Mouse (Mus musculus) G1E (cell line): Measurements from ENCODE around the gene Gm42906. TPM values are rescaled to one million over a fixed set of nuclear protein-coding genes. Genes with fewer than 3 reads are reported as not detected.

Source experiments
- ATAC-seq: 2 replicates; pipeline ENCODE4 v1.8.0; 2016; ENCODE audit warnings: mild to moderate bottlenecking; ENCODE audit not compliant: insufficient number of reproducible peaks, poor library complexity, low FRiP score, severe bottlenecking; ENCODE audit errors: extremely low read depth
- DNase-seq: peaks from one replicate; pipeline ENCODE4 v3.0.0; 2012; ENCODE audit warnings: low spot score
- H3K27me3 ChIP-seq: 2 replicates; pipeline ENCODE4 v1.6.1; 2012; ENCODE audit warnings: mild to moderate bottlenecking, low read length, inconsistent platforms; ENCODE audit not compliant: insufficient read depth
- H3K36me3 ChIP-seq: replicated peaks from 2 replicates; pipeline ENCODE3; 2012; ENCODE audit warnings: mild to moderate bottlenecking, inconsistent platforms
- H3K4me1 ChIP-seq: 2 replicates; pipeline ENCODE4 v1.6.1; 2012; ENCODE audit warnings: low read depth, low read length, inconsistent platforms, mixed read lengths; ENCODE audit not compliant: insufficient read depth
- H3K4me3 ChIP-seq: 2 replicates; pipeline ENCODE4 v1.5.1; 2012; ENCODE audit warnings: low read depth, mild to moderate bottlenecking, inconsistent platforms, low read length, moderate library complexity, mixed read lengths
- H3K9me3 ChIP-seq: replicated peaks from 2 replicates; pipeline ENCODE4 v1.6.1; 2012; ENCODE audit warnings: inconsistent platforms
- CTCF ChIP-seq: IDR thresholded peaks from 2 replicates; pipeline ENCODE4 v1.5.1; 2012; ENCODE audit warnings: low read depth, low read length, inconsistent platforms, mixed read lengths
- GATA1 ChIP-seq: IDR thresholded peaks from 2 replicates; pipeline ENCODE4 v1.6.1; 2012; ENCODE audit warnings: borderline replicate concordance, low read length, inconsistent platforms, mixed read lengths
- GATA2 ChIP-seq: IDR thresholded peaks from 2 replicates; pipeline ENCODE4 v1.6.1; 2012; ENCODE audit warnings: low read depth, low read length, inconsistent platforms, borderline replicate concordance
- POLR2AphosphoS5 ChIP-seq: IDR thresholded peaks from 2 replicates; pipeline ENCODE4 v1.6.1; 2012; ENCODE audit warnings: low read depth, low read length, inconsistent platforms; ENCODE audit not compliant: insufficient replicate concordance
- TAL1 ChIP-seq: conservative IDR thresholded peaks from 2 replicates; pipeline ENCODE4 v1.6.1; 2012; ENCODE audit warnings: low read depth, low read length, inconsistent platforms, mixed read lengths
- polyA plus RNA-seq: library from polyadenylated mRNA; stranded (reverse); fragments of >175 nt; gene quantifications from 2 replicates; pipeline ENCODE4 v1.2.3, GENCODE M21; 2012
- total RNA-seq, 2 experiments: library from RNA; stranded (forward) in 1 of 2; stranded (reverse) in 1 of 2; fragments of 200-1000 nt in 1 of 2; fragments of >200 nt in 1 of 2; fragmentation: Nextera tagmentation in 1 of 2; gene quantifications; 2 replicates each; pipeline ENCODE4 v1.2.3; 2014 to 2017

The Gm42906 gene
- total and polyA plus RNA-seq, 3 experiments = not detected

DNA sequence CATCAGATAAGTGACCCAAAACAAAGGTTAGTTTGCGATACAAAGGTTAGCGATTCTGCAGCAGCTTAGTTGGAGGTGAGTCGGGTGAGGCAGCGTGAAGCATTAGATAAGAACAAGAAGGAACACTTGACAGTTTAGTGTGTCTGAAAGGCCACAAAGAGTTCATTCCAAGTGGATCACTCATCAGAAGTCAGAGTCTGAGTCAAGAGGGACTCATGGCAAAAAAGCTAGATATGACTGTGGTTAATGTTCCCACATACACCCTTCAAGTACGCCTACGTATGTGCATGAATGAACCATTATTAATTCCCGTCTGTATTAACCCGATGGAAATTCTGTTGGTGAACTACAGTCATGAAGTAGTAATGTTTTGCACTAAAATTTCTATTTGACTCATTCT, 176.3 kb downstream of the Gm42906 start:
- no peak overlapping the region for H3K4me3 ChIP-seq
- no peaks in the 10 kb centered on the region for H3K4me1 ChIP-seq
- DNase-seq (no peak), ATAC-seq (no peak)
- no peaks in the 10 kb centered on the region for H3K36me3 ChIP-seq
- H3K9me3 ChIP-seq = no peaks in the 10 kb centered on the region
- H3K27me3 ChIP-seq = no peaks in the 10 kb centered on the region
- TF ChIP-seq POLR2AphosphoS5 = no peak
- no peak for TF ChIP-seq TAL1

DNA sequence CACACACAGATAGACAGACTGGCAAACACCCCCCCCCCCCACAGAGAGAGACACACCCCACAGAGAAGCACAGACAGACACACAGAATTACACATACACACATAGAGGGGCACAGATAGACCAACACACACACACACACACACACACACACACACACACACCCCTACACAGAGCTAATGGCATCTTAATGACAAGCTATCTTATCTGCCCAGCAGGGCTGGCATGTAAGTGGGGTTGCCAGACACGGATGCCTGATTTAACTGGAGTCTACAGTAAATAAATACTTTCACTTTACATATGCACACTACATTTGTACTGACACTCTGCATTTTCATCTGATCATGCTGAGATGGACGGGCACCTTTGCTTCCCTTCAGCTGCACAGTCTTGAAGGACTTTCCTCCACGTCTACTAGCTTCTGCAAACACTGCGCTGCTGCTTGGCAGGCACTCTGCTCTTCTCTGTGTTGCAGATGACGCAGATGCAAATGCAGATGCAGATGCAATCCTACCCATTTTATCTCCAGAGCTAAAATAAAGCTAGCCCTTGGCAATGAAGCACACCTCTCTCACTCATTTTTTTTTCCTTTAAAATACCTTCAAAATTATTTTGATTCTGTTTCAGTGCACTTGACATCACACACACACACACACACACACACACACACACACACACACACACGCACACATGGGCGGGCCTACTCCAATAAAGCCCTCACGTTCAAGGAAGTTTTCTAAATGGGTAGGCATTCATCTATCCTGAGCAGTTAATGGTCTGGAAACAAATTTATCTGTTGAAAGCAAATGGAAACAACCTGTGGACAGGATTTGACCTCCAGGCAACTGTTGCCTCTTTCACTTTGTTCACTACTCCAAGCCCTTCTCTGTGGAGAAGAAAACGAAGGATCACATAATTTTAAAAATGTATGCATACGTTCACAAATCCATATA, 179.0 kb downstream of the Gm42906 start:
- ATAC-seq (no peak), DNase-seq (no peak)
- Histone ChIP-seq H3K4me1 (no peaks in the 10 kb centered on the region), H3K27me3 (no peaks in the 10 kb centered on the region), H3K36me3 (no peaks in the 10 kb centered on the region), H3K9me3 (peaks cover 2% of the 10 kb centered on the region; the same call in 1 of the 2 replicates), H3K4me3 (no peak overlapping the region)
- TF ChIP-seq CTCF = no peak
- no peak for TF ChIP-seq GATA2
- no peak for TF ChIP-seq POLR2AphosphoS5
- no peak for TF ChIP-seq GATA1

DNA sequence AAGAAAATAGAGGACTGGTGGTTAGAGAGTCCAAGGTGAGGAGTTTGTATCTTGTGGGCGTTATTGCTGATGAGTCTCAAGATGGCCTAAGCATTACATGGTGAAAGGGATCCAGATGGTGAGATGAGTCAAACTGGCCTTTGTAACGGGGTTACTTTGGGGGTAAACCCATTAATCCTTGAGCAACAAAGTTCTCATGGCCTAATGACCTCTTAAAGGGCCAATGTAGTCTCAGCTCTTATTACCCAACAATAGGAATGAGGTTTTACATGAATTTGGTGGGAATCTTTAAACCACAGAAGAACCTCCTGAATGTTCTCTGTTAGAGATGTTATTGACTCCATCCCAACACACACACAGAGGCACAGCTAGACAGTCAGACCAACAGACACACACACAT, 179.9 kb downstream of the Gm42906 start:
- Histone ChIP-seq H3K4me1 (no peaks in the 10 kb centered on the region), H3K27me3 (no peaks in the 10 kb centered on the region), H3K9me3 (peaks cover 3% of the 10 kb centered on the region; the same call in 1 of the 2 replicates), H3K4me3 (no peak overlapping the region), H3K36me3 (no peaks in the 10 kb centered on the region)
- ATAC-seq (no peak), DNase-seq (no peak)
- TF ChIP-seq TAL1 = no peak
- no peak for TF ChIP-seq GATA1
- TF ChIP-seq GATA2 = no peak
- TF ChIP-seq POLR2AphosphoS5 = no peak
- no peak for TF ChIP-seq CTCF

DNA sequence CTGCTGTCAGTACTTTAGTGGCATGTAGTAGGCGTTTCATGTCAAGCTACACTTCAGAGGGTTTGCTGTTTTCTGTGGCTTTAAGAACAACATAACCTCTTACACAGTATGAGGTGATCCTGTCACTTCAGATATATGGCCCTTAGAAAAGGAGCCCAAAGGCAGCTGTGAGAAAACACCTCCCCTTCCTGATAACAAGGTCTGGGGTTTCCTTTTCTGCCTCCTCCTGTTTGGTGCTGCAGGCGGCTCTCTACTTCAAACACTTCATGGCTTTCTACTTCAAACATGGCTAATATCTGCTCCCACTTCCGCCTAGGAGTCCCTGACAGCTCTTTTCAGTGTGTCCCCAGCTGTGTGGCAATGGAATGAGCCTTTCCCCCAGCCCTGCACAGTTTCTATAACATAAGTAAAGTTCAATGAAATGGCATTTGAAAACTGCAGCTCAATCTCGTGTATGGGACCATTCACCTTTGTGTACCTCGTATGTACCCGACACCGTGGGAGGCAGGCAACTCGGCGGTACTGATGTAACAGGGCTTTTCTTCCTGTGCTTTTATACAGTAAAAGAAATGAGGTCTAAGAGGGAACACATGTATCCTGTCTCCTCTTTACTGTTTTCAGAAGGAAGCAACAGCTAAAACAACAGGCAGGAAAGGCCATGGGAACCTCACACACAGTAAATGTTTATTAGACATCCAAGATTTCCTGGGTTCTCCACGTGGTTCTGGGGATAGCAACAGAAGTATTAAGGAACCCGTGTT, 180.7 kb downstream of the Gm42906 start:
- ATAC-seq (no peak), DNase-seq (no peak)
- no peaks in the 10 kb centered on the region for H3K36me3 ChIP-seq
- peaks cover 3% of the 10 kb centered on the region for H3K9me3 ChIP-seq
- TF ChIP-seq TAL1 (no peak), POLR2AphosphoS5 (no peak), CTCF (no peak), GATA2 (no peak), GATA1 (no peak)
- no peak overlapping the region for H3K4me3 ChIP-seq
- H3K27me3 ChIP-seq = no peaks in the 10 kb centered on the region
- no peaks in the 10 kb centered on the region for H3K4me1 ChIP-seq

DNA sequence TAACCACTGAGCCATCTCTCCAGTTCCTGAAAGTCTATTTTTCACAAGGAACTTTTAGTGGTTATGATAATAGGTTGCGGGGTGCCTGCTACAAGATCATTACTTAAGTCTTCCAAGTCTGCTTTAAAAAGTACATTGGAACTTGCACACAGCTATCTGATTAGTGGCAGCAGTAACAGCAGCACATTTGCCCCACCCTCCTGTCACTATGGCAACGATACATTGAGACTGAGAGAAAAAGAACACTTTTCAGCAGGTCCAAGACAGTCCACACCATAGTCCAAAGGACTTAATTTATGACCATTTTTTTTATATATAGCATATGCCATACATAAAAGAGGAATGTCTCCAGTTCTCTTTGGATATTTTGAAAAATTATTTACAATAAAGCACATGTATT, 181.7 kb downstream of the Gm42906 start:
- ATAC-seq = no peak

DNA sequence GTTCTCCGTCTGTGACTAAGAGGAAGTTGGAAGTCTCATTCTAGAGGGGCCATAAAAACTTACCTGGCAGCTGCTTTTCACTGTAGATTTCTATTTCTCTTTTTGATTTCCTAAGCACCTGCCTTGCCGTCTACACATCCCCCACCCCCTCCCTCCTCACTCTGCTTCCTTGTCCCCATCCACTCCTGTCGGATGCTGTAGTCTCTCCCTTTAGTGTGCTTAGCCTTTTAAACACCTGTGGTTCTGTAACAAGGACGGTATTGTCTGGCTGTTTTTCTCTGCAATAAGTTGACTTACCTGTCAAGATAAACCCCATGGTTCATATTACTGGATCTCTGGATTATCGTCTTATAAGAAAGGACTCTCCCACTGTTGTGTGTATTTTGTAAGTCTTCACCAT, 182.4 kb downstream of the Gm42906 start:
- no peaks in the 10 kb centered on the region for H3K36me3 ChIP-seq
- no peak for ATAC-seq
- H3K4me1 ChIP-seq = no peaks in the 10 kb centered on the region
- no peak for DNase-seq
- peaks cover 6% of the 10 kb centered on the region for H3K9me3 ChIP-seq
- no peak for TF ChIP-seq CTCF
- TF ChIP-seq TAL1 = no peak
- TF ChIP-seq POLR2AphosphoS5 = no peak
- TF ChIP-seq GATA1 = no peak
- TF ChIP-seq GATA2 = no peak
- H3K4me3 ChIP-seq = no peak overlapping the region
- no peaks in the 10 kb centered on the region for H3K27me3 ChIP-seq

More for the DNA sequence above, 181.7 kb downstream of the Gm42906 start:
- no peaks in the 10 kb centered on the region for H3K36me3 ChIP-seq
- H3K9me3 ChIP-seq = peaks cover 6% of the 10 kb centered on the region
- H3K27me3 ChIP-seq = no peaks in the 10 kb centered on the region
- DNase-seq = no peak
- TF ChIP-seq POLR2AphosphoS5 = no peak
- TF ChIP-seq GATA1 = no peak
- no peak for TF ChIP-seq GATA2
- no peak for TF ChIP-seq TAL1
- no peak for TF ChIP-seq CTCF
- no peaks in the 10 kb centered on the region for H3K4me1 ChIP-seq
- no peak overlapping the region for H3K4me3 ChIP-seq
